Mouse (Mus musculus): ENCODE results near the gene Anpep. TPM values are rescaled to one million over a fixed set of nuclear protein-coding genes. Genes with fewer than 3 reads are reported as not detected.

Anpep gene
- polyA plus RNA-seq, 1 experiment = 1.2 TPM

DNA sequence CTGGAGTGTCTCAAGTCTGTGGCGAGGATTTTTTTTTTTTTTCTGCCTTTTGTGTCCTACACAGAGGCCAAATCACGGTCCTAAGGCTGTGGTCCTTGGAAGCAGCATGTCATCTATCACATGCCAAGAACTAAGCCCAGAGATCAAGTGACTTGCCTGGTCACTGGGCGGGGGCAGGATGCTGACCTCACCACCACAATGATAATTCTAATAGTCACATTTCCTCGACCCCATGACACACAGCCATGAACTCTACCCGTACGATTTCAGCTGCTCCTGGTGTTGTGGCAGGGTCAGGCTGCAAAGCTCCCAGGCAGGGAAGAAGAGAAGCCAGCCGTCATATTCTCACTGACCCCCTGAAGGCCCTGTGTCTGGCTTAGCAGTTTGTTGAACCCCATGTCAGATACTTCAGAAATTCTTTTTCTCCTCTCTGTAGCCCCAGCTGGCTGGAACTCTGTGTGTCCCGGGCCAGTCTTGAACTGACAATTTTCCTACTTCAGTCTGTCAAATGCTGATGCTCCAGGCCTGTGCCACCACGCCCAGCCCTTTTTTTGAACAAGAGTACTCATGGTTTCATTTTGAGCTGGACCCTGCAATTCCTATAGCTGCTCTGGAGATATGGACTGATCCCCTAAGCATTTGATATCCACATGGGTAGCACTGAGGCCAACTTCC, 1.8 kb downstream of the Anpep start:
- no peak overlapping the region for H3K27ac ChIP-seq (ENCODE audit: control insufficient read depth, insufficient read depth, low read depth, low read length, poor library complexity)
- H3K4me3 ChIP-seq (replicated peaks; ENCODE audit: control insufficient read depth, low read depth, low read length) = no peak overlapping the region

DNA sequence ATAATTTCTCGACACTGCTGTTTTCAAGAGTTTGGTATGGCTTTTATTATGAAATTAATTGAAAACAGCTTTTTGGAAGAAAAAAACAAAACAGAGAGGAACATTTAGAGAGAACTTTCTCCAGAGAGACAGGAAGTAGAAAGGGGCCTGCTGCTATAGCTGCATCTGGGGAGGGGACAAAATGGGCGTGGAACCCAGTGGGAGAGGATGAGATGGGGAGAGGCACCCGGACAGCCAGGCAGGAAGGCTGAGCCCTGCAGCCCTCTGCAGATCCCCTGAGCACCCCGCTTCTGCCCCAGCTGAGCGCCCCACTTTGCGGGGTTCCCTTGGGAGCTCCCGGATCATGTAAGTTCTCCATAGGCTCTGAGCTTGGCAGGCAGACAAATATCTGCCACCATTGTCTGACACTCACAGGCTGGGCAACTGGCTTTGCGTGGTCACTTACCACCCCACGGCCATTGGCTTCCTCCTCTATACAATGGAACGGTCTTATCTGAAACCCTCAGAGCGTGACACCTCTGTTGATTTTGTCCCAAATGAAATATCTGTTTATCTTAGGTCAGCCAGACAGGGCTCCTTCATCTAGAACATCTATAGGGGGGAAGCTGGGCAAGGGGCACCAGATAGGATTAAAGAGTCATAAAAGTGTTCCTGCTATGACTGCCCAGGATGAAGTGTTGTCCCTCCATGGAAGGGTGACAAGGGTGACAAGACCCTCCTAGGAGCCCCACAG, 2.5 kb downstream of the Anpep start:
- H3K27ac ChIP-seq (ENCODE audit: control insufficient read depth, insufficient read depth, low read depth, low read length, poor library complexity) = no peak overlapping the region
- no peak for TF ChIP-seq POLR2A (IDR thresholded peaks at IDR 0.05; ENCODE audit: borderline replicate concordance, control insufficient read depth, low read depth, low read length)
- TF ChIP-seq CTCF (IDR thresholded peaks at IDR 0.05; ENCODE audit: control insufficient read depth, insufficient read depth, low read length) = no peak
- no peaks in the 10 kb centered on the region for H3K4me1 ChIP-seq (ENCODE audit: control insufficient read depth, insufficient read depth, low read length)
- no peak overlapping the region for H3K4me3 ChIP-seq (replicated peaks; ENCODE audit: control insufficient read depth, low read depth, low read length)
- WGBS = 35% methylated on average over 11 of the region's 11 CpGs

More for the DNA sequence above, 1.8 kb downstream of the Anpep start:
- TF ChIP-seq POLR2A (IDR thresholded peaks at IDR 0.05; ENCODE audit: borderline replicate concordance, control insufficient read depth, low read depth, low read length) = no peak
- TF ChIP-seq CTCF (IDR thresholded peaks at IDR 0.05; ENCODE audit: control insufficient read depth, insufficient read depth, low read length) = no peak
- WGBS = 55% methylated on average over 9 of the region's 9 CpGs
- H3K4me1 ChIP-seq (ENCODE audit: control insufficient read depth, insufficient read depth, low read length) = no peaks in the 10 kb centered on the region

DNA sequence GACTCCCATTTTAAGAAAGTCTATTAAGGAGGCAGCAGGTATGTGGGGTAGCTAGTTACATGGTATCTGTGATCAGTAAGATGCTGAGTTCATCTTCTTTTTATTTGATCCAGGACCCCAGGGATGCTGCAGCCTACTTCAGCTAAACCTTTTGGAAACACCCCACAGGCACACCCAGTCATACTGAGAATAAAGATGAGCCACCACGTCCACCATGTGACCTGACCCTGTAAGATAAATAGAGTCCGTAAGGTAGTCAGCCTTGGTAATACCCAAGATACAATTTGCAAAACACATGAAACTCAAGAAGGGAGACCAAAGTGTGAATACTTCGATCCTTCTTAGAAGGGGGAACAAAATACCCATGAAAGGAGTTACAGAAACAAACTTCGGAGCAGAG, 4.6 kb downstream of the Anpep start:
- H3K27ac ChIP-seq (ENCODE audit: control insufficient read depth, insufficient read depth, low read depth, low read length, poor library complexity) = no peak overlapping the region
- no peaks in the 10 kb centered on the region for H3K4me1 ChIP-seq (ENCODE audit: control insufficient read depth, insufficient read depth, low read length)
- no peak overlapping the region for H3K4me3 ChIP-seq (replicated peaks; ENCODE audit: control insufficient read depth, low read depth, low read length)
- 82% methylated on average over 4 of the region's 4 CpGs for WGBS
- TF ChIP-seq CTCF (IDR thresholded peaks at IDR 0.05; ENCODE audit: control insufficient read depth, insufficient read depth, low read length) (no peak), POLR2A (IDR thresholded peaks at IDR 0.05; ENCODE audit: borderline replicate concordance, control insufficient read depth, low read depth, low read length) (no peak)

DNA sequence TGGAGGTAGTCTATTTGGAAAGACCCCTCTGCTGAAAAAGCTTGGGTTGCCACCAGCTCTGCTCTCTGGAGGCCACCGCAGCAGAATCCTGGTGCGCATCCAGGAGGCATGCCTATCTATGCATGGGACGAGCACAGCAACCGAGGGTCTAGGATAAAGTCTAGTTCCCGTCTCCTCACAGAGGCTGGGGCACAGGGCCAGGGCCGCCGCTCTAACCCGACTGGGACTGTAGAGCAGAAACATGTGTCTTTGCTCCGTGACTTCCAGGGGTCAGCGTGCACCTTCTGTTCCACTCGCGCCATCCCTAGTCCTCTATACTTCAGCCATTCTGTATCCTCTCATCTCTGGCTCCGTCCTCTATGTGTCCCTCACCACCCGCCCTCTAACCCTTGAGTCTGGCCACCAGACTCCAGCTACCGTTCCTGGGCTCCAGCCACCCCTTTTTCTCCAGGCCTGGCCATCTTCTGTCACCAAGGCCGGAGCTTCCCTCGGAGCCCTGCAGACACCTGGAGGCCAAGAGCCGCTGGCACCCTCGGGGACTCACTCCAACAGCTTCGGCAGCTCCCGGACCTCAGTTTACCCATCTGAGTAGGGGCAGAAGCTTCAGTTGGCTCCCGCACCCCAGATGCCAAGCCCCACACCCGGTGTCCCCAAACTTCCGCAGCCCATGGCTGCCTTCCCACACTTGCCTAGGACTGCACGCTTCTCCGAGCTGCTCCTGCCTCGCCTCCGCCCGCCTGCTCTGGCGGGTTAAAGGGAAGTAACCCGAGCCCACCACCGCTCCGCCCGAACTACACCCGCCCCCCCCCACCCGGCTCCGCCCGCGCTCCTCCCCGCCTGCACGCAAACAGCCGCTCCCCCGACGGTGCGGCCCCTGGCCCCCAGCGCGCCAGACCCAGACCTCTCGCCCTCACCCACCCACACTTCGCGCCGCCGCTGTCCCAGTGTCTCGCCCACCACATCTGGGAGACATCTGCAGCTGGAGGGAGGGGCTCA, 13.1 kb downstream of the Anpep start:
- no peak overlapping the region for H3K4me3 ChIP-seq (replicated peaks; ENCODE audit: control insufficient read depth, low read depth, low read length)
- H3K4me1 ChIP-seq (ENCODE audit: control insufficient read depth, insufficient read depth, low read length) = no peaks in the 10 kb centered on the region
- no peak overlapping the region for H3K27ac ChIP-seq (ENCODE audit: control insufficient read depth, insufficient read depth, low read depth, low read length, poor library complexity)
- 20% methylated on average over 53 of the region's 53 CpGs for WGBS
- TF ChIP-seq POLR2A (IDR thresholded peaks at IDR 0.05; ENCODE audit: borderline replicate concordance, control insufficient read depth, low read depth, low read length) (no peak), CTCF (IDR thresholded peaks at IDR 0.05; ENCODE audit: control insufficient read depth, insufficient read depth, low read length) (no peak)

DNA sequence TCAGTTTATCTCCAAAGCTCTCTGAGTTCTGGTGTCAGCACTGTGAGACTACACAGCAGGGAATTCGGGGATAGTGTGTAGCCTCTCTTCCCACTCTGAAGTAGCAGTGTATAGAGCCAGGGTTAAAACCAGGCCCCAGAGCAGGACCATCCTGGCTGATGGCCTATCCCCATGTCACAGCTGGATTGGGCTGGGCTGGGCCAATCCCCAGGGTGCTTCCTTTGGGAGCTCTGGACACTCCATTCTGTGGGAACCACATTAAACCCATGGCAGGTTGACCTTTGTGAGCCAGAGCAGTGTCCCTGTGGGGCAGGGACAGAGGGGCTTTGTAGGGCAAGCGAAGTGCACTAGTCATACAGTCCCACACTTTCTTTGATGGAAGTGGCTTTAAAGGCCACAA, 14.5 kb downstream of the Anpep start:
- Histone ChIP-seq H3K4me3 (replicated peaks; ENCODE audit: control insufficient read depth, low read depth, low read length) (no peak overlapping the region), H3K27ac (ENCODE audit: control insufficient read depth, insufficient read depth, low read depth, low read length, poor library complexity) (no peak overlapping the region), H3K4me1 (ENCODE audit: control insufficient read depth, insufficient read depth, low read length) (no peaks in the 10 kb centered on the region)
- no peak for TF ChIP-seq POLR2A (IDR thresholded peaks at IDR 0.05; ENCODE audit: borderline replicate concordance, control insufficient read depth, low read depth, low read length)
- TF ChIP-seq CTCF (IDR thresholded peaks at IDR 0.05; ENCODE audit: control insufficient read depth, insufficient read depth, low read length) = no peak
- 77% methylated on average over 2 of the region's 2 CpGs for WGBS

DNA sequence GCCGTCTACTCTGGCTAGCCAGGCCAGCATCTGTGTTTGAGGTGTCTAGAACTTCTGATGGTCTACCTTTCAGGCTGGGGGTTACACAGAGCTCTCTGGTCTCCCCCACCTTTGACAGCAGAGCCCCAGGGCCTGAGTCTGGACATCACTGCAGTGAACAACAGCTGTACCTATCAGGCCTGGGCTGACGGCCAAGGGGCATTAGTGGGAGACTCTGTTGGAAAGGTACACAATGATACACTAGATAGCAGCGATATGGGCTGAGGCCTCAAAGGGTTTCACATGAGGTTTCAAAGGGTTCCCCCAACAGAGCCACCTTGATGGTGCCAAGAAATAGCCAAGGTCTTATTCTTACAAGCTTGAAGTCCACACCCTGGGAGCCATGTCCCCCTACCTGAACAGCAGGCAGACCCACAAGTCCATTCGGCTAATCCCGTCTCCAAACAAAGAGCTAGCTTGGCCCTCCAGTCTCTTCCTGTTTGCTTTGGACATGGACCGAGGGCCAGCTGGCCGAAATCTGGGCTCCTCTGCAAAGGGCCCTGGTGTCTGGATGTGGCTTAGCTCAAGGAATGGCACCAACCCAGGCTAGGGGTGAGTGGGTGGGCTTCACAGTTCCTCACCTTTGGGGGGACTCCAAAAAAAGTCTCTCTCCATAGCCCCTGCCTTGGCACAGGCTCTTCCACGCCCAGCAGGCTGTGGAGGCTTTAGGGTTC, 16.6 kb downstream of the Anpep start:
- H3K4me3 ChIP-seq (replicated peaks; ENCODE audit: control insufficient read depth, low read depth, low read length) = no peak overlapping the region
- WGBS = 79% methylated on average over 8 of the region's 8 CpGs
- H3K4me1 ChIP-seq (ENCODE audit: control insufficient read depth, insufficient read depth, low read length) = no peaks in the 10 kb centered on the region
- no peak for TF ChIP-seq CTCF (IDR thresholded peaks at IDR 0.05; ENCODE audit: control insufficient read depth, insufficient read depth, low read length)
- TF ChIP-seq POLR2A (IDR thresholded peaks at IDR 0.05; ENCODE audit: borderline replicate concordance, control insufficient read depth, low read depth, low read length) = no peak
- no peak overlapping the region for H3K27ac ChIP-seq (ENCODE audit: control insufficient read depth, insufficient read depth, low read depth, low read length, poor library complexity)

DNA sequence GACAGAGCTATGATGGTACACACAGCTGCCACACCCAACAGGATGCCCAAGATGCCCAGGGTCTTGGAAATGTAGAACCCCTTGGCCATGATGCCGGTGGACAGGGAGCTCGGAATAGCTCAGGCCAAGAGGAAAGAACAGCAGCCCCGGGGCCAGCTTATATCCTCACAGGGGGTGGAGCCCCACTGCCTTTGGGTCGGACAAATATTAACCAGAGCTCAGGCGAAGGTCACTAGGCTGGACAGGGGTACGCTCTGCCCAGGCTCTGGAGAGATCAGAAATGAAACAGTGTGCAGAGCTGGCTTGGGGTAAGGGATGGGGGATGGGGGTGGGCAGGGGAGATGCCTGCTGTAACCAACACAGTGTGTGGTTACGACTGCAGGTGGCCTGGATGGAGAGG, 18.7 kb downstream of the Anpep start:
- Histone ChIP-seq H3K27ac (ENCODE audit: control insufficient read depth, insufficient read depth, low read depth, low read length, poor library complexity) (no peak overlapping the region), H3K4me3 (replicated peaks; ENCODE audit: control insufficient read depth, low read depth, low read length) (no peak overlapping the region), H3K4me1 (ENCODE audit: control insufficient read depth, insufficient read depth, low read length) (no peaks in the 10 kb centered on the region)
- TF ChIP-seq POLR2A (IDR thresholded peaks at IDR 0.05; ENCODE audit: borderline replicate concordance, control insufficient read depth, low read depth, low read length) = no peak
- no peak for TF ChIP-seq CTCF (IDR thresholded peaks at IDR 0.05; ENCODE audit: control insufficient read depth, insufficient read depth, low read length)
- WGBS = 77% methylated on average over 7 of the region's 7 CpGs

Measured in bone marrow, adult 2 months (tissue).